Mouse (Mus musculus): ENCODE data around the gene Zbtb4.

DNA sequence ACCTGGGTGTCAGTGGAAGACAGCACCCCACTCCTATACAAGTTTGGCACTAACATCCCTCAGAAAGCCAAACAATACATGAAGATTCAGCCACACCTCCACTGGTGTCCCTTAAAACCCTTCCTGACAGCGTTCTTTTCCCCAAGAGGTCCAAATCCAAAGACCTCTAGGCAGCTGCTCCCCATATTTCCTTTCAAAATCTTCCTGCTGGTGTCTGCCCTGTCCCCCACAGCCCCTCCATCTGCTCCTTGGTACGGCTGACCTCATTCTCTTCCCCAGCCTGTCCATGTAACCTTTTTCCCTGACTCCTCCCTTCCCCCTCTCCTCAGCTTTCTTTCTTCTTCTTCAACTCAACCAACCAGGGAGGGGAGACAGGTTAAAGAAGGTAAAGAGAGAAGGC lies 57.7 kb downstream of the Zbtb4 start:
- TF ChIP-seq CTCF (IDR thresholded peaks at IDR 0.05; ENCODE audit: low read depth): no peak
- TF ChIP-seq EP300 (IDR thresholded peaks at IDR 0.05; ENCODE audit: low read depth): no peak

All from heart, postnatal 0 days (tissue).